Mouse (Mus musculus): ENCODE results near the gene Lfng. TPM values are rescaled to one million over a fixed set of nuclear protein-coding genes. Genes with fewer than 3 reads are reported as not detected.
A peak's percentile ranks its signal among the peaks of the same experiment; 100 is the strongest.

Gene Lfng
- polyA plus RNA-seq, 1 experiment from 2014 or later: 15.4 TPM

DNA sequence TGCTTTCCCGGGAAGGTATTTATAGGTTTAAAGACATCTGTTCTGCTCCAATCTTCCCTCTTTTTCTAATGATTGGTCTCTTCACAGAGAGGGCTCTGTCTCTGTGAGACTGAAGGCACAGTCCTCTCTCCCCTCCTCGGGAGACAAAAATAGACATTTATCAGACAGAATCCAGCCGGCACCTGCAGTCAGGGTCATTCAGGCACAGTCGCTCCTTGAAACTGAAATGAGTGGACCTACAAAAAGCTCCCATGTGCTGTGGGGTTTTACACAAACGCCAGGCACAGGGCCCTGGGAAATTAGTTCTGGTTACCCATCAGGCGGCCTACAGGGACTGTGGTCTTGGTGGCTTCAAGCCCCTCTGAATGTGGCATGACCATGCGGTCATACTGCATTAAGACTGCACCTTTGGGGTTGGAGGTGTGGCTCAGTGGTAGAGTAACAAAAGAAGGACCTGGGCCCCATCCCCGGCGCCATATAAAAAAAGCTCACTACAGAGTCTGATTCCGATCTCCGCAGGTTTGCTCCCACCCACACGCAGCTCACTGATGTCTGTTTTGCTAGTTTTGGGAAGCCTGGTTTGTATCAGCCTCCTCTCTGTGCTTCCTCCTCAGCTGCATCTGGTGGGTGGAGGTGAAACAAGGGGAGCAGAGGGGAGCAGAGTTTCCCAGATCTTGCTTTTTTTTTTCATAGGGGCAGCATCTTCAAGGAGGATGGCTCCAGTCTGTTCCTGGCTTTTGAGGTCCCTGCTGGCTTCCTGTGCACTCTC is 54.9 kb downstream of the Lfng start:
- Histone ChIP-seq H3K36me3 (ENCODE audit: control insufficient read depth, insufficient read depth, low read length) (peaks cover 9% of the 10 kb centered on the region), H3K27ac (ENCODE audit: low read depth) (peak overlapping the region; percentile 49; the same call in 1 of the 2 replicates), H3K27me3 (replicated peaks; ENCODE audit: control insufficient read depth, insufficient read depth, low read length) (no peaks in the 10 kb centered on the region), H3K4me3 (ENCODE audit: low read depth, low read length) (no peak overlapping the region), H3K9me3 (ENCODE audit: control insufficient read depth, low read length) (no peaks in the 10 kb centered on the region), H3K4me1 (replicated peaks; ENCODE audit: control insufficient read depth, insufficient read depth, low read length) (peaks cover 27% of the 10 kb centered on the region), H3K4me2 (ENCODE audit: low read length) (no peak overlapping the region), H3K9ac (ENCODE audit: low read length) (no peak overlapping the region)
- 33% methylated on average over 12 of the region's 12 CpGs for WGBS
- ATAC-seq (replicated peaks; ENCODE audit: low FRiP score, low TSS enrichment, low read depth) (0 out of 2 replicates have a peak, but pooled peaks have one; percentile 3), DNase-seq (ENCODE audit: low spot score) (no peak)

- 69% methylated on average over 17 of the region's 17 CpGs for WGBS
- no peak overlapping the region for H3K4me2 ChIP-seq (ENCODE audit: low read length)
- ATAC-seq (replicated peaks; ENCODE audit: low FRiP score, low TSS enrichment, low read depth): 0 out of 2 replicates have a peak, but pooled peaks have one; percentile 9
- H3K9ac ChIP-seq (ENCODE audit: low read length): no peak overlapping the region
- H3K4me3 ChIP-seq (ENCODE audit: low read depth, low read length): no peak overlapping the region
- H3K36me3 ChIP-seq (ENCODE audit: control insufficient read depth, insufficient read depth, low read length): peaks cover 9% of the 10 kb centered on the region
- H3K4me1 ChIP-seq (replicated peaks; ENCODE audit: control insufficient read depth, insufficient read depth, low read length): peaks cover 27% of the 10 kb centered on the region
- no peak for DNase-seq (ENCODE audit: low spot score)
- no peaks in the 10 kb centered on the region for H3K27me3 ChIP-seq (replicated peaks; ENCODE audit: control insufficient read depth, insufficient read depth, low read length)
- no peaks in the 10 kb centered on the region for H3K9me3 ChIP-seq (ENCODE audit: control insufficient read depth, low read length)
- peak overlapping the region; percentile 49; the same call in 1 of the 2 replicates for H3K27ac ChIP-seq (ENCODE audit: low read depth)
These were observed 55.8 kb downstream of the Lfng start for GRCm38 (mm10) chr5:140662741-140663592.

GRCm38 (mm10) chr5:140663621-140664180 is 56.6 kb downstream of the Lfng start:
- Histone ChIP-seq H3K4me2 (ENCODE audit: low read length) (no peak overlapping the region), H3K9me3 (ENCODE audit: control insufficient read depth, low read length) (peaks cover 3% of the 10 kb centered on the region), H3K4me1 (replicated peaks; ENCODE audit: control insufficient read depth, insufficient read depth, low read length) (peaks cover 27% of the 10 kb centered on the region), H3K27me3 (replicated peaks; ENCODE audit: control insufficient read depth, insufficient read depth, low read length) (no peaks in the 10 kb centered on the region), H3K9ac (ENCODE audit: low read length) (no peak overlapping the region), H3K4me3 (ENCODE audit: low read depth, low read length) (no peak overlapping the region), H3K36me3 (ENCODE audit: control insufficient read depth, insufficient read depth, low read length) (peaks cover 12% of the 10 kb centered on the region), H3K27ac (ENCODE audit: low read depth) (no peak overlapping the region)
- WGBS: 50% methylated on average over 7 of the region's 7 CpGs
- ATAC-seq (replicated peaks; ENCODE audit: low FRiP score, low TSS enrichment, low read depth) (0 out of 2 replicates have a peak, but pooled peaks have one; percentile 28), DNase-seq (ENCODE audit: low spot score) (peak; percentile 81)

Other genes starting within 250 kb of the Lfng start
- gene Snx8, start 218.1 kb upstream of the Lfng start, polyA plus RNA-seq (2014; fragmentation: Nextera tagmentation; extraction: Ambion mirVana): 7.7 and 9.3 TPM in 2 replicates
- gene Eif3b, start 188.0 kb upstream of the Lfng start, polyA plus RNA-seq (2014; fragmentation: Nextera tagmentation; extraction: Ambion mirVana): 155 and 162 TPM in 2 replicates
- gene Gm4869, start 161.7 kb upstream of the Lfng start, polyA plus RNA-seq (2014; fragmentation: Nextera tagmentation; extraction: Ambion mirVana): not detected in 2 replicates
- 20.7 TPM in 2 replicates for gene Chst12, start 101.8 kb upstream of the Lfng start, polyA plus RNA-seq (2014; fragmentation: Nextera tagmentation; extraction: Ambion mirVana)
- 0.54 TPM in 1 of 2 replicates, not detected in the other for gene Grifin, start 42.2 kb upstream of the Lfng start, polyA plus RNA-seq (2014; fragmentation: Nextera tagmentation; extraction: Ambion mirVana)
- 39.5 and 44.8 TPM in 2 replicates for gene Ttyh3, start 41.7 kb downstream of the Lfng start, polyA plus RNA-seq (2014; fragmentation: Nextera tagmentation; extraction: Ambion mirVana)
- 23.6 and 24.1 TPM in 2 replicates for gene Iqce, start 95.1 kb downstream of the Lfng start, polyA plus RNA-seq (2014; fragmentation: Nextera tagmentation; extraction: Ambion mirVana)
- gene Brat1, start 97.7 kb downstream of the Lfng start, polyA plus RNA-seq (2014; fragmentation: Nextera tagmentation; extraction: Ambion mirVana): 15.9 and 16.5 TPM in 2 replicates
- gene Amz1, start 116.8 kb downstream of the Lfng start, polyA plus RNA-seq (2014; fragmentation: Nextera tagmentation; extraction: Ambion mirVana): 1.2 and 1.3 TPM in 2 replicates
- gene Gna12, start 223.1 kb downstream of the Lfng start, polyA plus RNA-seq (2014; fragmentation: Nextera tagmentation; extraction: Ambion mirVana): 15.7 and 17.7 TPM in 2 replicates

All from intestine, embryonic 14.5 days (tissue).